Mouse (Mus musculus): Measurements from ENCODE around the gene Hjurp. TPM values are rescaled to one million over a fixed set of nuclear protein-coding genes. Genes with fewer than 3 reads are reported as not detected.

Gene Hjurp
- polyA plus RNA-seq, 1 experiment from 2014 or later: 141 TPM

- Histone ChIP-seq H3K27ac (ENCODE audit: low read depth, low read length) (no peak overlapping the region), H3K27me3 (ENCODE audit: control insufficient read depth, insufficient read depth, low read length) (no peaks in the 10 kb centered on the region), H3K36me3 (ENCODE audit: control insufficient read depth, insufficient read depth, low read length) (peaks cover 3% of the 10 kb centered on the region), H3K9ac (ENCODE audit: low read length) (no peak overlapping the region), H3K9me3 (ENCODE audit: control insufficient read depth, low read length) (peaks cover 93% of the 10 kb centered on the region), H3K4me1 (ENCODE audit: control insufficient read depth, insufficient read depth, low read length) (no peaks in the 10 kb centered on the region), H3K4me2 (ENCODE audit: low read depth) (no peak overlapping the region), H3K4me3 (ENCODE audit: low read depth, low read length) (no peak overlapping the region)
- 89% methylated on average over 12 of the region's 12 CpGs for WGBS
- DNase-seq (ENCODE audit: low spot score) (no peak), ATAC-seq (ENCODE audit: insufficient read depth, low FRiP score, low TSS enrichment) (no peak)
These were observed 22.5 kb downstream of the Hjurp start for GRCm38 (mm10) chr1:88254793-88255465.

DNA sequence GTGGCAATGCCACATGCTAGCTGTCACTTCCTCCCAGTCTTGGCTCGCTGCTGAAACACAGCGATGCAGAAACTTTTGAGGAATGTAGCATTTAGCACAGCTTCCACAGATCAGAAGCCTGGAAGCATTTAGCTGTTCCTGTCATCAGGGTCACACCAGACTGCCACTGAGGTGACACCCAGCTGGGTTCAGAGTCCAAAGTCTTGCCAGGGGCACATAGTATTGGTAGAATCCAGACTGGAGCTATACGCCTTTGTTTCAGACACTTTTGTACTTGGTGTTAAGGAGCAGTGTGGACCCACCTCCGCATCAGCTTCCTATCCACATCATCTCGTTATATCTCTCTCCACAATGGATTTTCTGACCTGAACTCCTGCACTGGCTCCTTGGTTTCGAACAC, 23.9 kb downstream of the Hjurp start:
- 75% methylated on average over 6 of the region's 6 CpGs for WGBS
- ATAC-seq (ENCODE audit: insufficient read depth, low FRiP score, low TSS enrichment) (no peak), DNase-seq (ENCODE audit: low spot score) (no peak)
- Histone ChIP-seq H3K4me1 (ENCODE audit: control insufficient read depth, insufficient read depth, low read length) (no peaks in the 10 kb centered on the region), H3K4me2 (ENCODE audit: low read depth) (no peak overlapping the region), H3K4me3 (ENCODE audit: low read depth, low read length) (no peak overlapping the region), H3K9ac (ENCODE audit: low read length) (no peak overlapping the region), H3K27me3 (ENCODE audit: control insufficient read depth, insufficient read depth, low read length) (no peaks in the 10 kb centered on the region), H3K9me3 (ENCODE audit: control insufficient read depth, low read length) (peaks cover 95% of the 10 kb centered on the region), H3K27ac (ENCODE audit: low read depth, low read length) (no peak overlapping the region), H3K36me3 (ENCODE audit: control insufficient read depth, insufficient read depth, low read length) (no peaks in the 10 kb centered on the region)

- Histone ChIP-seq H3K27me3 (ENCODE audit: control insufficient read depth, insufficient read depth, low read length) (no peaks in the 10 kb centered on the region), H3K4me2 (ENCODE audit: low read depth) (no peak overlapping the region), H3K9me3 (ENCODE audit: control insufficient read depth, low read length) (peaks cover 97% of the 10 kb centered on the region), H3K9ac (ENCODE audit: low read length) (no peak overlapping the region), H3K27ac (ENCODE audit: low read depth, low read length) (no peak overlapping the region), H3K36me3 (ENCODE audit: control insufficient read depth, insufficient read depth, low read length) (no peaks in the 10 kb centered on the region), H3K4me1 (ENCODE audit: control insufficient read depth, insufficient read depth, low read length) (no peaks in the 10 kb centered on the region), H3K4me3 (ENCODE audit: low read depth, low read length) (no peak overlapping the region)
- ATAC-seq (ENCODE audit: insufficient read depth, low FRiP score, low TSS enrichment) (no peak), DNase-seq (ENCODE audit: low spot score) (no peak)
- WGBS: 76% methylated on average over 8 of the region's 8 CpGs
These were observed 24.3 kb downstream of the Hjurp start for GRCm38 (mm10) chr1:88253106-88253505.

DNA sequence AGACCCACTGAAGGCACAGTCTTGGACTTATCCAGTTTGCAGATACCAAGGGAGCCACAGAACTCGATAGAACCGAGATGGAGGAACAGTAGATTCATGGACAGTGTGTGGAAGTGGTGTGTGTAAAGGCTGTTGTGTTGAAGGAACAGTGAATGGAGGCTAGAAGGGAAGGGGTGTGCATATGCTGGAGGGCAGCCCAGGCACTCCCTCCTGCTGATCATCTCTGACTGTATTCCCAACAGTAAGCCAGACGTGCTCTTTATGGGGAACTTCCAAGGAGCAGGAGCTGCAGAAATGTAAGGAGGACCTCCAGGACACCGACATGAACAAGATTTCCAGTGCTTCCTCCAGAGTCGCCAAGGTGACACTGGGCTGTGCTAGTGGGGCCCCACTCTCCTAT, 27.4 kb downstream of the Hjurp start:
- H3K9me3 ChIP-seq (ENCODE audit: control insufficient read depth, low read length): peaks cover 96% of the 10 kb centered on the region
- DNase-seq (ENCODE audit: low spot score): no peak
- H3K9ac ChIP-seq (ENCODE audit: low read length): no peak overlapping the region
- H3K4me3 ChIP-seq (ENCODE audit: low read depth, low read length): no peak overlapping the region
- no peak overlapping the region for H3K27ac ChIP-seq (ENCODE audit: low read depth, low read length)
- 81% methylated on average over 5 of the region's 5 CpGs for WGBS
- H3K27me3 ChIP-seq (ENCODE audit: control insufficient read depth, insufficient read depth, low read length): no peaks in the 10 kb centered on the region
- no peak overlapping the region for H3K4me2 ChIP-seq (ENCODE audit: low read depth)
- no peak for ATAC-seq (ENCODE audit: insufficient read depth, low FRiP score, low TSS enrichment)
- H3K4me1 ChIP-seq (ENCODE audit: control insufficient read depth, insufficient read depth, low read length): no peaks in the 10 kb centered on the region
- no peaks in the 10 kb centered on the region for H3K36me3 ChIP-seq (ENCODE audit: control insufficient read depth, insufficient read depth, low read length)

DNA sequence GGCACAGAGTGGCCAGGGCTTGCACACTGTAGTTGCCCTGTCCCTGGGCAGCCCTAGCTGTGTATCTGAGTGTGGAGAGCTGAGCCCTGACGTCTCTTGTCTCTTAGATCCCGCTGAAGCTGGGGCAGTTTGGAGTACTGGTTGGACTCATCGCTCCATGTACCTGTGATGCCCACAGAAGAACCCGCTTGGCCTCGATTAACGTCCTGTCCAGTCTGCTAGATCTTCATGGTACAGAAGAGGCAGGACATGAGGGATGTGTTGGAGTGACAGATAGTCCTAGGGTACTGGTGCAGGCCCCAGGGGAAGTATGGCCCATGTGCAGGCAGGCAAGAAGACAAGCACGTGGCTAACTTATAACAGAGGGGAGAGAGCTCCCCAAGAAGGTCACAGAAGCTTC, 27.8 kb downstream of the Hjurp start:
- DNase-seq (ENCODE audit: low spot score): no peak

DNA sequence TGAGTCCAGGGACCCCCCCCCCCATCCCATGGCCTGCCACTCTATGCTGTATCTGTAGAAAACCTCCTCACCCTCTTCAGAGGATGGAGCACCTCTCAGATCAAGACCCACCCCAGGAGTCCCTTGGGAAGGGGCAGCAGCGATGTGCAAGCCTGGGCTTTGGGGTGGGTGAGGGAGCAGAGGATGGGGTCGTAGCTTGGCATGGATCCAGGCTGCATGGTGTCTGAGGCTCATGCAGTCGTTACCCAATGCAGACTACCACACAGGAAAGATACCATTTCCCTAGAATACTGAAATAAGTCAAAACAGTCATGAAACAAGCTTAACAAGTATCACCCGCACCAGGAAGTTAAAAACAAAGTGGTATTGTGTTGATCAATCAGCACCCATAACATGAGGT, 28.8 kb downstream of the Hjurp start:
- Histone ChIP-seq H3K4me3 (ENCODE audit: low read depth, low read length) (no peak overlapping the region), H3K27ac (ENCODE audit: low read depth, low read length) (no peak overlapping the region), H3K9ac (ENCODE audit: low read length) (no peak overlapping the region), H3K4me1 (ENCODE audit: control insufficient read depth, insufficient read depth, low read length) (no peaks in the 10 kb centered on the region), H3K4me2 (ENCODE audit: low read depth) (no peak overlapping the region), H3K27me3 (ENCODE audit: control insufficient read depth, insufficient read depth, low read length) (no peaks in the 10 kb centered on the region), H3K9me3 (ENCODE audit: control insufficient read depth, low read length) (peaks cover 95% of the 10 kb centered on the region), H3K36me3 (ENCODE audit: control insufficient read depth, insufficient read depth, low read length) (0 out of 2 replicates have a peak, but pooled peaks cover 2% of the 10 kb centered on the region)
- WGBS: 72% methylated on average over 4 of the region's 4 CpGs
- DNase-seq (ENCODE audit: low spot score) (no peak), ATAC-seq (ENCODE audit: insufficient read depth, low FRiP score, low TSS enrichment) (no peak)

More for the DNA sequence above, 27.8 kb downstream of the Hjurp start:
- Histone ChIP-seq H3K9ac (ENCODE audit: low read length) (no peak overlapping the region), H3K27me3 (ENCODE audit: control insufficient read depth, insufficient read depth, low read length) (no peaks in the 10 kb centered on the region), H3K4me1 (ENCODE audit: control insufficient read depth, insufficient read depth, low read length) (no peaks in the 10 kb centered on the region), H3K4me2 (ENCODE audit: low read depth) (no peak overlapping the region), H3K27ac (ENCODE audit: low read depth, low read length) (no peak overlapping the region), H3K36me3 (ENCODE audit: control insufficient read depth, insufficient read depth, low read length) (0 out of 2 replicates have a peak, but pooled peaks cover 2% of the 10 kb centered on the region), H3K9me3 (ENCODE audit: control insufficient read depth, low read length) (peaks cover 96% of the 10 kb centered on the region), H3K4me3 (ENCODE audit: low read depth, low read length) (no peak overlapping the region)
- no peak for ATAC-seq (ENCODE audit: insufficient read depth, low FRiP score, low TSS enrichment)
- WGBS: 82% methylated on average over 7 of the region's 7 CpGs

DNA sequence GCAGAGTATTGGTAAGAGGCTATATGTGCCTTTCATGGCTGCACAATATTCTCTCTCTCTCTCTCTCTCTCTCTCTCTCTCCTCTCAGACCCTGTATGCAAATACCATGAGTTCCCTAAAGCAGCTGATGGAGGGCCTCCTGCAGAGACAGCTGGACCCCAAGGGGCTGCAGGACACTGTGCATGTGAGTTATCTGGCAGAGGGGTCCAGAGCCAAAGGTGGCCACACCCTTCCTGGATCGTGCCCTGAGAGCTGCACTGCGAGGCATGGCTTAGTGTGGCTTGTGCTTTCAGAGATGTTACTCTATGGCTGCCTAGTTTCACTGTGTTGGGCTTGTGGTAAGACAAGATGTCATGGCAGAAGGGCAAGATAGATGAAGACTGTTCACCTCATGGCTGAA, 29.8 kb downstream of the Hjurp start:
- Histone ChIP-seq H3K4me1 (ENCODE audit: control insufficient read depth, insufficient read depth, low read length) (no peaks in the 10 kb centered on the region), H3K27ac (ENCODE audit: low read depth, low read length) (no peak overlapping the region), H3K4me2 (ENCODE audit: low read depth) (no peak overlapping the region), H3K9me3 (ENCODE audit: control insufficient read depth, low read length) (peaks cover 96% of the 10 kb centered on the region), H3K9ac (ENCODE audit: low read length) (no peak overlapping the region), H3K27me3 (ENCODE audit: control insufficient read depth, insufficient read depth, low read length) (no peaks in the 10 kb centered on the region), H3K4me3 (ENCODE audit: low read depth, low read length) (no peak overlapping the region), H3K36me3 (ENCODE audit: control insufficient read depth, insufficient read depth, low read length) (0 out of 2 replicates have a peak, but pooled peaks cover 2% of the 10 kb centered on the region)
- DNase-seq (ENCODE audit: low spot score) (no peak), ATAC-seq (ENCODE audit: insufficient read depth, low FRiP score, low TSS enrichment) (no peak)
- 56% methylated on average over 2 of the region's 2 CpGs for WGBS

DNA sequence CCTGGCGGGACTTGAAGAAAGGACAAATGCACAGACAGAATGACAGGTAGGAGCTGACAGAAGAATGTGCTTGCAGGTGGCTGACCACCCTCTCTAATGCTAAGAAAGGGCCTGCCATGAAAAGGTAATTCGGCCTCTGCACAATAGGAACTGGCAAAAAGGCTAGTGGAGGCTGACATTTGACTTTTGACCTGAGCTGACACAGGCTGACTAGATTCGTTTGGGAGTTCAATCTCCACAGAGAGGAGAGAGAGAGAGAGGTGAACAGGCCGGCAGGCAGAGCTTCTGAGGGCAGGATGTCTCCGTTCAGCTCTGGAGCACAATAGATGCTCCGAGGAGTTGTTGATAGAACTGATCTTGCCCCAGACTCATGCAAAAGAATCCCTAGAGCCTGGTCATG, 31.0 kb downstream of the Hjurp start:
- DNase-seq (ENCODE audit: low spot score) (no peak), ATAC-seq (ENCODE audit: insufficient read depth, low FRiP score, low TSS enrichment) (no peak)
- peaks cover 97% of the 10 kb centered on the region for H3K9me3 ChIP-seq (ENCODE audit: control insufficient read depth, low read length)
- no peak overlapping the region for H3K4me2 ChIP-seq (ENCODE audit: low read depth)
- no peak overlapping the region for H3K4me3 ChIP-seq (ENCODE audit: low read depth, low read length)
- H3K36me3 ChIP-seq (ENCODE audit: control insufficient read depth, insufficient read depth, low read length): 0 out of 2 replicates have a peak, but pooled peaks cover 2% of the 10 kb centered on the region
- no peaks in the 10 kb centered on the region for H3K4me1 ChIP-seq (ENCODE audit: control insufficient read depth, insufficient read depth, low read length)
- H3K27me3 ChIP-seq (ENCODE audit: control insufficient read depth, insufficient read depth, low read length): no peaks in the 10 kb centered on the region
- H3K27ac ChIP-seq (ENCODE audit: low read depth, low read length): no peak overlapping the region
- H3K9ac ChIP-seq (ENCODE audit: low read length): no peak overlapping the region
- WGBS: 48% methylated on average over 6 of the region's 6 CpGs

GRCm38 (mm10) chr1:88245881-88246280, 31.6 kb downstream of the Hjurp start:
- 78% methylated on average over 6 of the region's 6 CpGs for WGBS
- Histone ChIP-seq H3K27me3 (ENCODE audit: control insufficient read depth, insufficient read depth, low read length) (no peaks in the 10 kb centered on the region), H3K36me3 (ENCODE audit: control insufficient read depth, insufficient read depth, low read length) (0 out of 2 replicates have a peak, but pooled peaks cover 2% of the 10 kb centered on the region), H3K4me2 (ENCODE audit: low read depth) (no peak overlapping the region), H3K27ac (ENCODE audit: low read depth, low read length) (no peak overlapping the region), H3K9me3 (ENCODE audit: control insufficient read depth, low read length) (peaks cover 97% of the 10 kb centered on the region), H3K4me1 (ENCODE audit: control insufficient read depth, insufficient read depth, low read length) (no peaks in the 10 kb centered on the region), H3K9ac (ENCODE audit: low read length) (no peak overlapping the region), H3K4me3 (ENCODE audit: low read depth, low read length) (no peak overlapping the region)
- DNase-seq (ENCODE audit: low spot score) (no peak), ATAC-seq (ENCODE audit: insufficient read depth, low FRiP score, low TSS enrichment) (no peak)
